Mouse (Mus musculus): ENCODE results near the gene Gm7173.

Gene Gm7173

DNA sequence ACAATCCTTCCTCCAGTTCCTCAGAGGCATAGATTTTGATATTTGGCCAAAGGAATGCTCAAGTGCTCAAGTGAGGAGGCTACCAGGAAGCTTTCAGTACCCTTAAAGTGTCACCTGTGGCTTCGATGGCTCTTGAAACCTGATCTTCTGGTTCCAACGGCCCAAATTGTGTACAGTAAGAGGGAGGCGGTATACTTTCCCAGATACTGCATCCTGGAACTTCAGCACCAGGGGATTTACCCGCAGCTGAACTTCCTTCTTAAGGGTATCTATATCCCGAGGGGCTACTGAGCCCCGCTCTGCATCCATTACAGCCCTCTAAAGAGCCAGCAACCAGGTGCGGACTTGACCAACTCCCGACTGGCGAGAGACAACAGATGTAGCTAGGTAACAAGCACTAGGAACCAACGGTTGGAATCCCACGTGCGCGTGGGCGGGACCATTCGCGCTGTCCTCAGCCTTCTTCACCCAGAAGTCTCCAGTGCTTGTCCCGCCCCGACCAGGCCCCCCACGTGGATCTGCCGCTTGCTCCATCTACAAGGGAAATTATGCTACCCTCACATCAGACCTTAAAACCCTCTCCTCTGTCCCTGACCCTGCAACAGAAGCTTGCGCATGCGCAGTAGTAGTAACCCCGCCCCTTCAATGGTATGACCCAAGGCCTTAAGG lies at the start of gene Gm7173:
Gene Gm7173 (minus strand): TSS at position 309 of the 669 bp plus-strand sequence.
- peak; percentile 13 to 34 for DNase-seq (ENCODE audit: low spot score in 2 of 2)

DNA sequence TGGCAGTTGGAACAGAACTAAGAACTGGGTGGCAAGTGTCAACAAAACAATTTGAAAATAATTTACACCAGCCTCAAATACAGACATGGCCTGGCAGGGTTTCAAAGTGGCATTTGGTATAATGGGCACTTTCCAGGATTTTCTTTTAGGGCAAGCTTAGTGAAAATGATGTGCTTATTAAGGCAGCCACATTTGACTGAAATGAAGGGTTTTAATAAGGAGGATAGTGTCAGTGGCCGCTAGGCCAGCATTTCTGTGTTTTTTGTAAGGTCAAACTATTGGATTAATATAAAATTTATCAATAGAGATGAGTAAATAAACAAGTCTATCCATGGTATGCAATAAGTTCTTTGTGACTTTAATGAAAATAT lies 546 bp upstream of the Gm7173 start:
- DNase-seq (ENCODE audit: low spot score in 2 of 2) = no peak

DNA sequence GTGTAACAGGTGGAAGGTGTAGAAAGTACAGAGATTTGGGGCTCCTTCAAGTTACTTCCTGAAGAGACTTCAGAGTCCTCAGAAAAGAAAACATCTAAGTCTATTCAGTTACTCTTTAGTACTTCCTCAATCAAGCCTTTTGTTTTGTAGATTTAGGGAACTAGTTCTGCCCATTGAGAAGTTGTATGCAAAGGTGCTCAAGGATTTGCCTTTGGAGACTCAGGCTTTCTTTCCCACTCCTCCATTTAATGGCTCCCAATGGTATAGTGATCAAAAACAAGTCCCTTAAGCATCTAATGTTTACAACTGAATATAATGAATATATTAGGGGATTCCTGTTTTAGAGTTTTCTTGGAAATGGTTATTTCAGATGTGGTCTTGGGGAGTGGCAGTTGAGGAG lies 200.3 kb downstream of the Gm7173 start:
- no peak for DNase-seq (ENCODE audit: low spot score in 2 of 2)
